Mouse (Mus musculus) olfactory bulb, adult 2 months (tissue): ENCODE results near the gene Pced1b. TPM values are rescaled to one million over a fixed set of nuclear protein-coding genes. Genes with fewer than 3 reads are reported as not detected.

Source experiments
- H3K27ac ChIP-seq: fragments of 200-500 bp; 2 replicates; pipeline ENCODE4 v1.5.1; 2012; ENCODE audit warnings: low read depth, low read length; ENCODE audit not compliant: insufficient read depth
- H3K4me1 ChIP-seq: fragments of 200-500 bp; 2 replicates; pipeline ENCODE4 v1.6.1; 2012; ENCODE audit warnings: low read length; ENCODE audit not compliant: control insufficient read depth, insufficient read depth
- H3K4me3 ChIP-seq: fragments of 200-500 bp; 2 replicates; pipeline ENCODE4 v1.5.1; 2012; ENCODE audit warnings: mild to moderate bottlenecking, low read depth, low read length, moderate library complexity; ENCODE audit not compliant: insufficient read depth
- CTCF ChIP-seq: fragments of 200-500 bp; IDR thresholded peaks from 2 replicates; pipeline ENCODE4 v1.5.1; 2012; ENCODE audit warnings: low read depth, mild to moderate bottlenecking, low read length, moderate library complexity; ENCODE audit not compliant: insufficient read depth
- POLR2A ChIP-seq: fragments of 200-500 bp; IDR thresholded peaks from 2 replicates; pipeline ENCODE4 v1.6.1; 2012; ENCODE audit warnings: mild to moderate bottlenecking, low read depth, low read length, moderate library complexity; ENCODE audit not compliant: insufficient read depth
- WGBS: fragments of 180-500 bp; shearing (Covaris S2); methylation state at CpG from one replicate; pipeline ENCODE4 v1.1.7; 2018; 5-methylcytosine and 5-hydroxymethylcytosine counted together
- polyA plus RNA-seq: library from polyadenylated mRNA; stranded (reverse); fragments of >200 nt; gene quantifications from 2 replicates; pipeline ENCODE4 v1.2.4, GENCODE M21; 2012; ENCODE audit warnings: low replicate concordance; ENCODE audit not compliant: missing spikeins, insufficient read depth, insufficient read length

Gene Pced1b
- polyA plus RNA-seq, 1 experiment = not detected

- TF ChIP-seq CTCF (no peak), POLR2A (no peak)
- Histone ChIP-seq H3K4me1 (peaks cover 22% of the 10 kb centered on the region), H3K27ac (no peak overlapping the region), H3K4me3 (no peak overlapping the region)
- WGBS = 77% methylated on average over 4 of the region's 4 CpGs
Observed at GRCm38 (mm10) chr15:97289176-97289575, 42.3 kb downstream of the Pced1b start.

- no peak overlapping the region for H3K4me3 ChIP-seq
- peaks cover 22% of the 10 kb centered on the region for H3K4me1 ChIP-seq
- TF ChIP-seq CTCF = no peak
- TF ChIP-seq POLR2A = no peak
- no peak overlapping the region for H3K27ac ChIP-seq
- 95% methylated on average over 6 of the region's 6 CpGs for WGBS
Observed at GRCm38 (mm10) chr15:97290351-97290750, 43.4 kb downstream of the Pced1b start.

GRCm38 (mm10) chr15:97291291-97292050, 44.6 kb downstream of the Pced1b start:
- WGBS = 62% methylated on average over 21 of the region's 21 CpGs
- Histone ChIP-seq H3K4me3 (no peak overlapping the region), H3K4me1 (peaks cover 22% of the 10 kb centered on the region), H3K27ac (peak overlapping the region; percentile 17)
- no peak for TF ChIP-seq POLR2A
- no peak for TF ChIP-seq CTCF

GRCm38 (mm10) chr15:97307935-97308334, 61.0 kb downstream of the Pced1b start:
- Histone ChIP-seq H3K4me1 (no peaks in the 10 kb centered on the region), H3K27ac (no peak overlapping the region), H3K4me3 (no peak overlapping the region)
- WGBS = 67% methylated on average over 9 of the region's 9 CpGs
- TF ChIP-seq CTCF (no peak), POLR2A (no peak)

GRCm38 (mm10) chr15:97309533-97309932, 62.6 kb downstream of the Pced1b start:
- Histone ChIP-seq H3K27ac (no peak overlapping the region), H3K4me1 (peaks cover 5% of the 10 kb centered on the region), H3K4me3 (no peak overlapping the region)
- 99% methylated on average over 2 of the region's 2 CpGs for WGBS
- TF ChIP-seq CTCF (no peak), POLR2A (no peak)

- Histone ChIP-seq H3K27ac (no peak overlapping the region), H3K4me1 (peaks cover 9% of the 10 kb centered on the region), H3K4me3 (no peak overlapping the region)
- no peak for TF ChIP-seq POLR2A
- no peak for TF ChIP-seq CTCF
- 93% methylated on average over 9 of the region's 9 CpGs for WGBS
Observed at GRCm38 (mm10) chr15:97310251-97310650, 63.3 kb downstream of the Pced1b start.

GRCm38 (mm10) chr15:97311211-97311610, 64.3 kb downstream of the Pced1b start:
- TF ChIP-seq POLR2A = no peak

GRCm38 (mm10) chr15:97311937-97312336, 65.0 kb downstream of the Pced1b start:
- Histone ChIP-seq H3K27ac (no peak overlapping the region), H3K4me1 (peaks cover 11% of the 10 kb centered on the region), H3K4me3 (no peak overlapping the region)
- TF ChIP-seq CTCF (no peak), POLR2A (no peak)
- 88% methylated on average over 8 of the region's 8 CpGs for WGBS

More at GRCm38 (mm10) chr15:97311211-97311610, 64.3 kb downstream of the Pced1b start:
- 94% methylated on average over 7 of the region's 7 CpGs for WGBS
- H3K4me3 ChIP-seq = no peak overlapping the region
- H3K4me1 ChIP-seq = peaks cover 11% of the 10 kb centered on the region
- H3K27ac ChIP-seq = no peak overlapping the region

GRCm38 (mm10) chr15:97314720-97315421, 68.0 kb downstream of the Pced1b start:
- TF ChIP-seq CTCF (no peak), POLR2A (no peak)
- Histone ChIP-seq H3K4me3 (no peak overlapping the region), H3K4me1 (peaks cover 18% of the 10 kb centered on the region), H3K27ac (peak overlapping the region; percentile 46)
- 31% methylated on average over 14 of the region's 14 CpGs for WGBS

GRCm38 (mm10) chr15:97315422-97315757, 68.5 kb downstream of the Pced1b start:
- TF ChIP-seq POLR2A = no peak
- TF ChIP-seq CTCF = no peak
- 22% methylated on average over 9 of the region's 9 CpGs for WGBS
- H3K27ac ChIP-seq = peak overlapping the region; percentile 46
- H3K4me3 ChIP-seq = no peak overlapping the region
- peaks cover 18% of the 10 kb centered on the region for H3K4me1 ChIP-seq
